Mouse (Mus musculus) heart, postnatal 10 days (tissue): ENCODE results near the gene Paqr7. TPM values are rescaled to one million over a fixed set of nuclear protein-coding genes. Genes with fewer than 3 reads are reported as not detected.

Experiments used
- microRNA-seq, 2 experiments: library from miRNA; unstranded; fragments of <30 nt; microRNA quantifications; one replicate each; pipeline ENCODE4 v1.2.0; 2022
- total RNA-seq, 2 experiments: library from RNA; stranded (reverse); gene quantifications; 2 replicates each; pipeline ENCODE4 v1.2.3; 2021

Gene Paqr7
- total RNA-seq, 2 experiments from 2014 or later, result 9.5 to 12.7 TPM

Small RNA genes lying within 50 kb of the gene (microRNA-seq; reads per million reads assigned to microRNA genes)
- 3.1 to 3.8 reads per million in 2 experiments for gene Gm23634

Other genes with a start within 250 kb of the Paqr7 start
- not detected for gene Gm30191, start 249.8 kb upstream of the Paqr7 start, total RNA-seq
- 10 to 100 TPM; 13.5 to 15.2 TPM for gene Grrp1, start 242.6 kb upstream of the Paqr7 start, total RNA-seq
- gene Pdik1l, start 208.8 kb upstream of the Paqr7 start, total RNA-seq, result 10 to 100 TPM in 1 of 2 experiments, 1 to 10 TPM in 1; 7.5 to 10.3 TPM
- gene Trim63, start 181.6 kb upstream of the Paqr7 start, total RNA-seq, result 100 to 1,000 TPM; 238 to 242 TPM
- gene Slc30a2, start 153.5 kb upstream of the Paqr7 start, total RNA-seq, result under 1 TPM; 0.12 to 0.69 TPM
- gene Extl1, start 112.8 kb upstream of the Paqr7 start, total RNA-seq, result 1 to 10 TPM; 4.2 to 5.4 TPM
- 10 to 100 TPM in 1 of 2 experiments, 1 to 10 TPM in 1; 9.6 to 10.2 TPM for gene Pafah2, start 100.4 kb upstream of the Paqr7 start, total RNA-seq
- 100 to 1,000 TPM; 131 to 137 TPM for gene Stmn1, start 28.4 kb upstream of the Paqr7 start, total RNA-seq
- gene Aunip, start 14.3 kb downstream of the Paqr7 start, total RNA-seq, result 1 to 10 TPM in 1 of 2 experiments, under 1 TPM in 1; 0.60 to 1.1 TPM
- gene Mtfr1l, start 38.7 kb downstream of the Paqr7 start, total RNA-seq, result 100 to 1,000 TPM; 159 to 165 TPM
- 10 to 100 TPM; 38.2 to 45.2 TPM for gene Selenon, start 55.5 kb downstream of the Paqr7 start, total RNA-seq
- 10 to 100 TPM; 32.0 to 37.7 TPM for gene Man1c1, start 207.6 kb downstream of the Paqr7 start, total RNA-seq